In genomic region chr7:30584339-30584738, GRCm38 (mm10) we compare ENCODE assay signal across 20 mouse cellular contexts. TPM values are rescaled to one million over a fixed set of nuclear protein-coding genes. Genes with fewer than 3 reads are reported as not detected.
"Had no signal": no experiment of that assay in that cellular context is flagged by ENCODE, and none has a peak within 500 bp of the region (broad histone marks: within the 10 kb centered on the region; RNA-seq: fewer than 3 reads in every experiment).

No protein-coding gene starts in this region.

- H3K4me3 ChIP-seq: limb, embryonic 12.5 days; limb, embryonic 15.5 days had no signal

- H3K4me2 ChIP-seq: limb, embryonic 12.5 days; limb, embryonic 15.5 days; liver, embryonic 11.5 days; lung, embryonic 14.5 days had no signal

- ATAC-seq: liver, postnatal 0 days; lung, postnatal 0 days had no signal

- DNase-seq: kidney, adult 9 months; kidney, postnatal 14 days; kidney, postnatal 4 days; left cerebral cortex, postnatal 4 days; liver, postnatal 0 days; lung, embryonic 14.5 days; midbrain, embryonic 14.5 days; thymus, postnatal 25 days had no signal

- H3K9me3 ChIP-seq: limb, embryonic 12.5 days; limb, embryonic 15.5 days had no signal

- H3K27me3 ChIP-seq: limb, embryonic 12.5 days; limb, embryonic 15.5 days had no signal

- H3K27ac ChIP-seq: limb, embryonic 12.5 days; limb, embryonic 15.5 days; liver, embryonic 14.5 days; macrophage had no signal

- H3K9ac ChIP-seq: limb, embryonic 12.5 days; limb, embryonic 15.5 days; liver, embryonic 14.5 days; liver, postnatal 0 days; lung, embryonic 14.5 days had no signal

RNA-seq across cellular contexts. Expression of gene Zbtb32, which starts 14.4 kb away (rescaled TPM):
- total RNA-seq: layer of hippocampus, adult 18-20 months; layer of hippocampus, postnatal 14 days; left cerebral cortex, adult 8-10 months; left cerebral cortex, postnatal 14 days; left cerebral cortex, postnatal 4 days; midbrain, postnatal 0 days had no signal
- polyA plus RNA-seq: neural tube, embryonic 11.5 days had no signal

RNA-seq across cellular contexts. Expression of gene Igflr1, which starts 19.1 kb away (rescaled TPM):
- polyA plus RNA-seq: macrophage had no signal
